In genomic region chr17:86506881-86507280, GRCm38 (mm10) we compare ENCODE assay signal across 12 mouse cellular contexts. TPM values are rescaled to one million over a fixed set of nuclear protein-coding genes. Genes with fewer than 3 reads are reported as not detected.
DNase-seq lines count a peak whose midpoint lies in the region; ATAC-seq and TF ChIP-seq lines count a peak whose summit lies in the region.
"Had no signal": no experiment of that assay in that cellular context is flagged by ENCODE, and none has a peak within 500 bp of the region (broad histone marks: within the 10 kb centered on the region; RNA-seq: fewer than 3 reads in every experiment).

No protein-coding gene starts in this region.

- no peak for DNase-seq in forebrain, embryonic 10.5 days (ENCODE audit: extremely low spot score, low spot score)
- DNase-seq in hindbrain, embryonic 10.5 days (ENCODE audit: low spot score) = no peak
- peak; percentile 45 for DNase-seq in lung, postnatal 0 days (ENCODE audit: low spot score)
- no peak for DNase-seq in lung, postnatal 25 days (ENCODE audit: low spot score)
- no peak for DNase-seq in left cerebral cortex, postnatal 14 days (ENCODE audit: low spot score in 2 of 2)
- DNase-seq: layer of hippocampus, adult 9-11 months; thymus, postnatal 25 days had no signal

- H3K27ac ChIP-seq in forebrain, embryonic 10.5 days = peak overlapping the region; percentile 35; the same call in 1 of the 2 replicates
- H3K27ac ChIP-seq in forebrain, embryonic 13.5 days = no peak overlapping the region
- H3K27ac ChIP-seq in hindbrain, embryonic 16.5 days (ENCODE audit: low read depth, low read length) = 0 out of 2 replicates have a peak overlapping the region, but pooled peaks have one; percentile 36
- H3K27ac ChIP-seq in hindbrain, embryonic 10.5 days = no peak overlapping the region
- peak overlapping the region; percentile 83 for H3K27ac ChIP-seq in lung, postnatal 0 days (ENCODE audit: low read length)
- peak overlapping the region; percentile 39; the same call in 1 of the 2 replicates for H3K27ac ChIP-seq in stomach, embryonic 14.5 days (ENCODE audit: low read length)
- H3K27ac ChIP-seq: limb, embryonic 13.5 days had no signal

- WGBS in forebrain, embryonic 10.5 days = 80% methylated on average over 5 of the region's 5 CpGs
- WGBS in forebrain, embryonic 13.5 days = 83% methylated on average over 5 of the region's 5 CpGs
- WGBS in hindbrain, embryonic 16.5 days = 78% methylated on average over 5 of the region's 5 CpGs
- 81% methylated on average over 5 of the region's 5 CpGs for WGBS in hindbrain, embryonic 10.5 days
- WGBS in lung, postnatal 0 days = 25% methylated on average over 5 of the region's 5 CpGs
- WGBS in stomach, embryonic 14.5 days = 43% methylated on average over 5 of the region's 5 CpGs

- H3K27me3 ChIP-seq in forebrain, embryonic 10.5 days (ENCODE audit: poor library complexity, severe bottlenecking) = no peaks in the 10 kb centered on the region
- no peaks in the 10 kb centered on the region for H3K27me3 ChIP-seq in forebrain, embryonic 13.5 days
- no peaks in the 10 kb centered on the region for H3K27me3 ChIP-seq in hindbrain, embryonic 16.5 days (replicated peaks; ENCODE audit: control insufficient read depth, insufficient read depth, low read length)
- H3K27me3 ChIP-seq in hindbrain, embryonic 10.5 days (ENCODE audit: insufficient read depth, poor library complexity, severe bottlenecking) = no peaks in the 10 kb centered on the region
- no peaks in the 10 kb centered on the region for H3K27me3 ChIP-seq in lung, postnatal 0 days (replicated peaks; ENCODE audit: insufficient read depth, low read length)
- no peaks in the 10 kb centered on the region for H3K27me3 ChIP-seq in stomach, embryonic 14.5 days (ENCODE audit: control insufficient read depth, insufficient read depth, low read length)
- H3K27me3 ChIP-seq: limb, embryonic 13.5 days had no signal

- H3K4me1 ChIP-seq in forebrain, embryonic 10.5 days = peaks cover 10% of the 10 kb centered on the region; the same call in 1 of the 2 replicates
- no peaks in the 10 kb centered on the region for H3K4me1 ChIP-seq in forebrain, embryonic 13.5 days
- H3K4me1 ChIP-seq in hindbrain, embryonic 16.5 days (ENCODE audit: control insufficient read depth, insufficient read depth, low read depth, low read length) = no peaks in the 10 kb centered on the region
- H3K4me1 ChIP-seq in hindbrain, embryonic 10.5 days (replicated peaks) = peaks cover 7% of the 10 kb centered on the region; the same call in 1 of the 2 replicates
- no peaks in the 10 kb centered on the region for H3K4me1 ChIP-seq in lung, postnatal 0 days (ENCODE audit: insufficient read depth, low read depth, low read length)
- peaks cover 4% of the 10 kb centered on the region; the same call in 1 of the 2 replicates for H3K4me1 ChIP-seq in stomach, embryonic 14.5 days (ENCODE audit: control insufficient read depth, insufficient read depth, low read length)

- H3K9ac ChIP-seq in forebrain, embryonic 13.5 days = no peak overlapping the region
- H3K9ac ChIP-seq in hindbrain, embryonic 16.5 days (ENCODE audit: low read depth, low read length) = no peak overlapping the region
- H3K9ac ChIP-seq in lung, postnatal 0 days (replicated peaks; ENCODE audit: low read depth) = no peak overlapping the region
- H3K9ac ChIP-seq in stomach, embryonic 14.5 days (replicated peaks; ENCODE audit: low read depth, low read length) = no peak overlapping the region
- H3K9ac ChIP-seq: limb, embryonic 13.5 days had no signal

- H3K9me3 ChIP-seq in forebrain, embryonic 10.5 days = no peaks in the 10 kb centered on the region
- H3K9me3 ChIP-seq in forebrain, embryonic 13.5 days (replicated peaks) = no peaks in the 10 kb centered on the region
- no peaks in the 10 kb centered on the region for H3K9me3 ChIP-seq in hindbrain, embryonic 16.5 days (ENCODE audit: control insufficient read depth, low read length)
- H3K9me3 ChIP-seq in hindbrain, embryonic 10.5 days = no peaks in the 10 kb centered on the region
- H3K9me3 ChIP-seq in lung, postnatal 0 days (ENCODE audit: low read length) = no peaks in the 10 kb centered on the region
- H3K9me3 ChIP-seq in stomach, embryonic 14.5 days (ENCODE audit: control insufficient read depth, low read depth, low read length) = no peaks in the 10 kb centered on the region
- H3K9me3 ChIP-seq: limb, embryonic 13.5 days had no signal

- H3K4me3 ChIP-seq in forebrain, embryonic 10.5 days = no peak overlapping the region
- H3K4me3 ChIP-seq in forebrain, embryonic 13.5 days = no peak overlapping the region
- H3K4me3 ChIP-seq in hindbrain, embryonic 16.5 days (ENCODE audit: low read length) = no peak overlapping the region
- no peak overlapping the region for H3K4me3 ChIP-seq in hindbrain, embryonic 10.5 days
- H3K4me3 ChIP-seq in lung, postnatal 0 days (ENCODE audit: low read depth, low read length) = no peak overlapping the region
- H3K4me3 ChIP-seq in stomach, embryonic 14.5 days (ENCODE audit: low read depth, low read length) = no peak overlapping the region
- H3K4me3 ChIP-seq: limb, embryonic 13.5 days had no signal

- no peak overlapping the region for H3K4me2 ChIP-seq in forebrain, embryonic 13.5 days
- no peak overlapping the region for H3K4me2 ChIP-seq in hindbrain, embryonic 16.5 days (ENCODE audit: low read length)
- H3K4me2 ChIP-seq in lung, postnatal 0 days (replicated peaks; ENCODE audit: low read depth, low read length) = 0 out of 2 replicates have a peak overlapping the region, but pooled peaks have one; percentile 17
- 0 out of 2 replicates have a peak overlapping the region, but pooled peaks have one; percentile 3 for H3K4me2 ChIP-seq in stomach, embryonic 14.5 days (replicated peaks; ENCODE audit: low read depth, low read length)
- H3K4me2 ChIP-seq: limb, embryonic 13.5 days had no signal

- TF ChIP-seq EP300 in lung, postnatal 0 days (IDR thresholded peaks at IDR 0.05) = peak; percentile 65

- no peak for TF ChIP-seq CTCF in lung, postnatal 0 days (IDR thresholded peaks at IDR 0.05)

- intact Hi-C loops in left cerebral cortex, postnatal 14 days (cut with DNase I) = no loop called here

- no peaks in the 10 kb centered on the region for H3K36me3 ChIP-seq in forebrain, embryonic 10.5 days (replicated peaks)
- no peaks in the 10 kb centered on the region for H3K36me3 ChIP-seq in forebrain, embryonic 13.5 days (ENCODE audit: poor library complexity, severe bottlenecking)
- H3K36me3 ChIP-seq in hindbrain, embryonic 16.5 days (ENCODE audit: control insufficient read depth, insufficient read depth, low read length) = no peaks in the 10 kb centered on the region
- H3K36me3 ChIP-seq in hindbrain, embryonic 10.5 days = no peaks in the 10 kb centered on the region
- no peaks in the 10 kb centered on the region for H3K36me3 ChIP-seq in lung, postnatal 0 days (ENCODE audit: insufficient read depth, low read length)
- no peaks in the 10 kb centered on the region for H3K36me3 ChIP-seq in stomach, embryonic 14.5 days (ENCODE audit: control insufficient read depth, insufficient read depth, low read length)
- H3K36me3 ChIP-seq: limb, embryonic 13.5 days had no signal

- ATAC-seq in forebrain, embryonic 13.5 days = no peak
- no peak for ATAC-seq in hindbrain, embryonic 16.5 days
- peak; percentile 40 for ATAC-seq in lung, postnatal 0 days
- no peak for ATAC-seq in stomach, embryonic 14.5 days (ENCODE audit: insufficient number of reproducible peaks, insufficient read depth, low FRiP score, low read depth)

RNA-seq across cellular contexts. Expression of gene Gm10309, which starts 1.8 kb away (rescaled TPM):
- polyA plus RNA-seq in forebrain, embryonic 10.5 days (2016; fragmentation: Nextera tagmentation; extraction: Ambion mirVana) = 0.16 and 0.20 TPM in 2 replicates
- polyA plus RNA-seq in forebrain, embryonic 13.5 days (2015; fragmentation: Nextera tagmentation; extraction: Ambion mirVana) = 0.25 and 0.37 TPM in 2 replicates
- polyA plus RNA-seq in hindbrain, embryonic 16.5 days (2015; fragmentation: Nextera tagmentation; extraction: Ambion mirVana) = 0.36 and 0.45 TPM in 2 replicates
- 0.14 and 0.36 TPM in 2 replicates for polyA plus RNA-seq in hindbrain, embryonic 10.5 days (2016; fragmentation: Nextera tagmentation; extraction: Ambion mirVana)
- 0.30 and 0.54 TPM in 2 replicates for polyA plus RNA-seq in lung, postnatal 0 days (2015; fragmentation: Nextera tagmentation; extraction: Ambion mirVana)
- polyA plus RNA-seq in stomach, embryonic 14.5 days (2014; fragmentation: Nextera tagmentation; extraction: Ambion mirVana) = 0.32 and 0.74 TPM in 2 replicates
- total RNA-seq in left cerebral cortex, postnatal 14 days (2021) = not detected
- total RNA-seq: ES-E14 had no signal

Comparison
In these comparisons a context has a peak if more than half of its experiments do, and no peak if none do; other contexts are left out.
1. H3K27ac ChIP-seq: peak in forebrain, embryonic 10.5 days (single experiment), hindbrain, embryonic 16.5 days (single experiment), lung, postnatal 0 days (single experiment) and stomach, embryonic 14.5 days (single experiment); none in forebrain, embryonic 13.5 days (single experiment) and hindbrain, embryonic 10.5 days (single experiment).
2. H3K4me2 ChIP-seq: peak in lung, postnatal 0 days (single experiment) and stomach, embryonic 14.5 days (single experiment); none in forebrain, embryonic 13.5 days (single experiment) and hindbrain, embryonic 16.5 days (single experiment).